Mouse (Mus musculus) hindbrain, embryonic 16.5 days (tissue): ENCODE measurements at regions not wholly inside any gene's neighbourhood (a gene's known extent, or its start where the extent isn't known, plus 50 kb on each side); places are given as distances from the start of the nearest gene placed in this dataset.

Experiments
- ATAC-seq: fragments of 200-750 bp; cut with Nextera tagmentation; 2 replicates; pipeline ENCODE4 v1.8.0; 2017; ENCODE audit warnings: moderate TSS enrichment, moderate library complexity
- H3K27ac ChIP-seq: fragments of 300-500 bp; sonication (generic); 2 replicates; pipeline ENCODE4 v1.5.1; 2014; ENCODE audit warnings: low read depth, mild to moderate bottlenecking, control low read depth, low read length, moderate library complexity
- H3K27me3 ChIP-seq: fragments of 300-500 bp; sonication (generic); replicated peaks from 2 replicates; pipeline ENCODE4 v1.6.1; 2014; ENCODE audit warnings: low read length; ENCODE audit not compliant: control insufficient read depth, insufficient read depth
- H3K36me3 ChIP-seq: fragments of 300-500 bp; sonication (generic); 2 replicates; pipeline ENCODE4 v1.6.1; 2014; ENCODE audit warnings: mild to moderate bottlenecking, low read length, moderate library complexity, mixed read lengths; ENCODE audit not compliant: control insufficient read depth, insufficient read depth
- H3K4me1 ChIP-seq: fragments of 300-500 bp; sonication (generic); 2 replicates; pipeline ENCODE4 v1.6.1; 2014; ENCODE audit warnings: low read depth, low read length; ENCODE audit not compliant: control insufficient read depth, insufficient read depth
- H3K4me2 ChIP-seq: fragments of 300-500 bp; sonication (generic); 2 replicates; pipeline ENCODE4 v1.6.1; 2014; ENCODE audit warnings: mild to moderate bottlenecking, low read length, control low read depth, moderate library complexity
- H3K4me3 ChIP-seq: fragments of 300-500 bp; sonication (generic); 2 replicates; pipeline ENCODE4 v1.5.1; 2014; ENCODE audit warnings: mild to moderate bottlenecking, low read length, control low read depth, moderate library complexity
- H3K9ac ChIP-seq: fragments of 300-500 bp; sonication (generic); 2 replicates; pipeline ENCODE4 v1.6.1; 2014; ENCODE audit warnings: low read depth, mild to moderate bottlenecking, control low read depth, low read length, moderate library complexity
- H3K9me3 ChIP-seq: fragments of 300-500 bp; sonication (generic); 2 replicates; pipeline ENCODE4 v1.6.1; 2014; ENCODE audit warnings: mild to moderate bottlenecking, low read length, moderate library complexity; ENCODE audit not compliant: control insufficient read depth
- WGBS: fragments of 180-500 bp; shearing (Covaris S2); extraction: QIAGEN DNeasy Blood & Tissue Kit; methylation state at CpG from one replicate; pipeline ENCODE4 v1.1.7; 2014; 5-methylcytosine and 5-hydroxymethylcytosine counted together

GRCm38 (mm10) chr19:21159189-21160137, 112.6 kb upstream of the Zfand5 start:
- Histone ChIP-seq H3K4me2 (no peak overlapping the region), H3K9ac (no peak overlapping the region), H3K4me3 (no peak overlapping the region), H3K27me3 (no peaks in the 10 kb centered on the region), H3K4me1 (no peaks in the 10 kb centered on the region; the same call in 1 of the 2 replicates), H3K27ac (no peak overlapping the region), H3K9me3 (no peaks in the 10 kb centered on the region), H3K36me3 (no peaks in the 10 kb centered on the region)
- ATAC-seq = 0 out of 2 replicates have a peak, but pooled peaks have one; percentile 34
- WGBS = 54% methylated on average over 8 of the region's 8 CpGs

GRCm38 (mm10) chr19:21154162-21154561, 117.9 kb upstream of the Zfand5 start:
- Histone ChIP-seq H3K27ac (no peak overlapping the region), H3K9ac (no peak overlapping the region), H3K9me3 (no peaks in the 10 kb centered on the region), H3K36me3 (no peaks in the 10 kb centered on the region), H3K4me3 (no peak overlapping the region), H3K4me1 (no peaks in the 10 kb centered on the region), H3K27me3 (no peaks in the 10 kb centered on the region), H3K4me2 (no peak overlapping the region)
- ATAC-seq = no peak
- 36% methylated on average over 1 of the region's 1 CpGs for WGBS

DNA sequence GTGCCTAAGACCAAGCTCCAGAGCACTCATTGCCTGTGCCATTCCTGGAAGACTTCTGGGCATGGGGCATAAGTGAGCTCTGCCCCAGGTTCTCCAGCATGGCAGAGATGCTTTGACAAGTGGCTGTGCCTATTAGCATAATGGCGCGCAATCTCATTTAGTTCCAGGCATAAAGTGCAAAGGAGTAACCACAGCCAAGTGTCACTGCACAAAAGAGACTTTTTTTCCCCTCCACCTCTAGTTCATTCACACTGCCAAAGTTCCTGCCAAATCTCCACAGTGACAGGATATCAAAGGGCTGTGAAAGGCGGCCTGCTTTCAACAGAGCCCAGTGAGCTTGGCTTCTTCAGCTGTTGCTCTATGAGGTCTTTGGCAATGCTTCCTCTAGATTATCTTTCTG, 120.1 kb upstream of the Zfand5 start:
- Histone ChIP-seq H3K36me3 (no peaks in the 10 kb centered on the region), H3K4me1 (no peaks in the 10 kb centered on the region), H3K9ac (no peak overlapping the region), H3K4me2 (no peak overlapping the region), H3K27me3 (no peaks in the 10 kb centered on the region), H3K27ac (no peak overlapping the region), H3K9me3 (no peaks in the 10 kb centered on the region), H3K4me3 (no peak overlapping the region)
- peak; percentile 95 for ATAC-seq
- WGBS = 22% methylated on average over 3 of the region's 3 CpGs

DNA sequence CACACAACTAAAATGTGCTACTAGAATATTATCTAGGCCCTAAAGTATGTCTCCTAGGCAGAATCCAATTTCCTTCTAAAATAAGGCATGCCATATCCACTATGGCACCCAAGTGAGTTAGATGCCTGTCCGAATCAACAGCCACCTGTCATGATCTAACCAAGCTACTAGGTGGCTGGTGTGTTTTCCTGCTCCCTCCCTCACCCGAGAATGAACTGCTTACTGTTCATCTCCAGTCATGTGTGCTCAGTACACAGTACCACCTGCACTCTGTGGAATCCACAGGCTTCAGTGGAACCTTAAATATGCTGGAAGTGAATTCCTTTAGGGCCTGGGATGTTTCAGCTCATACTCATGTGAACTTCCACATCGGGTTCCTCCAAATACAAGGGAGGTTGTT, 121.2 kb upstream of the Zfand5 start:
- ATAC-seq = peak; percentile 66; the same call in 1 of the 2 replicates
- Histone ChIP-seq H3K27ac (no peak overlapping the region), H3K27me3 (no peaks in the 10 kb centered on the region), H3K9ac (no peak overlapping the region), H3K4me1 (no peaks in the 10 kb centered on the region), H3K4me3 (no peak overlapping the region), H3K9me3 (no peaks in the 10 kb centered on the region), H3K4me2 (no peak overlapping the region), H3K36me3 (no peaks in the 10 kb centered on the region)
- WGBS = 74% methylated on average over 3 of the region's 3 CpGs

- no peak overlapping the region for H3K9ac ChIP-seq
- WGBS = 95% methylated on average over 1 of the region's 1 CpGs
- H3K9me3 ChIP-seq = no peaks in the 10 kb centered on the region
- no peaks in the 10 kb centered on the region for H3K4me1 ChIP-seq
- no peak overlapping the region for H3K4me2 ChIP-seq
- no peak overlapping the region for H3K4me3 ChIP-seq
- no peaks in the 10 kb centered on the region for H3K27me3 ChIP-seq
- H3K27ac ChIP-seq = no peak overlapping the region
- H3K36me3 ChIP-seq = no peaks in the 10 kb centered on the region
- ATAC-seq = no peak
Measured at GRCm38 (mm10) chr19:21150241-21150640, 121.8 kb upstream of the Zfand5 start.

- H3K4me1 ChIP-seq = no peaks in the 10 kb centered on the region
- WGBS = 92% methylated on average over 4 of the region's 4 CpGs
- no peak overlapping the region for H3K4me2 ChIP-seq
- no peak overlapping the region for H3K27ac ChIP-seq
- no peaks in the 10 kb centered on the region for H3K36me3 ChIP-seq
- no peaks in the 10 kb centered on the region for H3K9me3 ChIP-seq
- no peak overlapping the region for H3K4me3 ChIP-seq
- ATAC-seq = no peak
- H3K9ac ChIP-seq = no peak overlapping the region
- H3K27me3 ChIP-seq = no peaks in the 10 kb centered on the region
Measured at GRCm38 (mm10) chr19:21146860-21147390, 125.2 kb upstream of the Zfand5 start.

- no peak overlapping the region for H3K4me2 ChIP-seq
Measured at GRCm38 (mm10) chr19:21144659-21145283, 127.3 kb upstream of the Zfand5 start.

DNA sequence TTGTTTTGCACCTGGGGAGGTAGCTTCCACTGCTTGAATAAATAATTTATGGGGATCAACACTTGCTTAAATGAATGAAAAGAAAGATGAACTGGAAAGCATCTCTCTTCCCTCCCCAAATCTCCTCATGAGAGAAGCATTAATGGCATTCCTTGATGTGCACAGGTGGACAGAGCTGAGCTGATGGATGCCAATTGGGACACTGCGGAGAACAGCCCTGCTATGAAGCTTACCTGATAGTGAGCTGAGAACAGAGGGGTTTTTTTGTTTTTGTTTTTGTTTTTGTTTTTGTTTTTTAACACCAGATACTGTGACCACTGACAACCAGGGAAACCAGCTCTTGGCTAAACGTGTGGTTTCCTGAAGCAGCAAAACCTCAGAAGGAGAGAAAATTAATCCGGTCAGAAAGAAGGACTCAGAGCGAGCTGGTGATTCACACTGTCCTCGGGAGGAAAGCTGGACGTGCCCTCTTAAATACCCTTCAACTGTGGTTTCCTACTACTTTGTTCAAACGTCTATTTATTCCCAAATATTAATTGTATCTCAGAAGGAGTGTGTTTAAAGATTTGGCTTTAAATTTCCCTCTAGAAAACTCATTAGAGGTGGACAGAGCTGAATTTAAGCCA, 128.0 kb upstream of the Zfand5 start:
- Histone ChIP-seq H3K4me1 (no peaks in the 10 kb centered on the region), H3K36me3 (no peaks in the 10 kb centered on the region), H3K4me3 (no peak overlapping the region), H3K27me3 (no peaks in the 10 kb centered on the region), H3K4me2 (no peak overlapping the region), H3K9me3 (no peaks in the 10 kb centered on the region), H3K9ac (no peak overlapping the region), H3K27ac (no peak overlapping the region)
- no peak for ATAC-seq
- WGBS = 48% methylated on average over 7 of the region's 7 CpGs

More at GRCm38 (mm10) chr19:21144659-21145283, 127.3 kb upstream of the Zfand5 start:
- Histone ChIP-seq H3K27me3 (no peaks in the 10 kb centered on the region), H3K4me3 (no peak overlapping the region), H3K4me1 (no peaks in the 10 kb centered on the region), H3K9ac (no peak overlapping the region), H3K9me3 (no peaks in the 10 kb centered on the region), H3K27ac (no peak overlapping the region), H3K36me3 (no peaks in the 10 kb centered on the region)
- WGBS = 27% methylated on average over 13 of the region's 13 CpGs
- ATAC-seq = no peak

GRCm38 (mm10) chr19:21140456-21140855, 131.6 kb upstream of the Zfand5 start:
- Histone ChIP-seq H3K4me1 (peaks cover 4% of the 10 kb centered on the region; the same call in 1 of the 2 replicates), H3K9me3 (no peaks in the 10 kb centered on the region), H3K27me3 (no peaks in the 10 kb centered on the region), H3K27ac (no peak overlapping the region), H3K9ac (no peak overlapping the region), H3K4me2 (no peak overlapping the region), H3K36me3 (no peaks in the 10 kb centered on the region), H3K4me3 (no peak overlapping the region)
- no peak for ATAC-seq
- WGBS = 79% methylated on average over 3 of the region's 3 CpGs
